Mouse (Mus musculus): ENCODE results near the gene Gpr183.

The Gpr183 gene

GRCm38 (mm10) chr14:121903381-121903876 is 61.6 kb downstream of the Gpr183 start:
- DNase-seq (ENCODE audit: low read depth), result no peak
